Mouse (Mus musculus): ENCODE results near the gene Slc2a9. TPM values are rescaled to one million over a fixed set of nuclear protein-coding genes. Genes with fewer than 3 reads are reported as not detected.

Gene Slc2a9
- polyA plus RNA-seq, 1 experiment = 3.1 TPM

DNA sequence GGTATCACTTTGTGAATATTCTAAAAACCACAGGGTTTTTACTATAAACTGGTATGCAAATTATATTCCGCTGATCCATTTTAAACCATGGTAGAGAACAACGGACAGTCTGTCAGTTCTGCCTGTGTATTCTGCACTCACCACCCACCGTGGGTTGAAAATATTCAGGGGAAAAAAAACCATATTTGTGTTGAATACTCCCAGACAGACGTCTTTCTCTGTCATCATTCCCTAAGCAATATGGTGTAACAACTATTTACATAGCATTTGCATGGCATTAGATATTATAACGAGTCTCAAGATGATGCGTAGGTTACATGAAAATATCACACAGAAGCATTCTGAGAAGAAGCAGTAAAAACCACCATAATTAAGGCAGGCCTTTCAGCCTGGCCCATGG, 84.1 kb downstream of the Slc2a9 start:
- Histone ChIP-seq H3K27ac (ENCODE audit: insufficient read depth, low read length) (no peak overlapping the region), H3K4me3 (ENCODE audit: insufficient read depth, low read length) (no peak overlapping the region), H3K4me1 (ENCODE audit: control insufficient read depth, insufficient read depth, low read length) (no peaks in the 10 kb centered on the region)
- no peak for TF ChIP-seq CTCF (IDR thresholded peaks at IDR 0.05; ENCODE audit: borderline replicate concordance, insufficient read depth, low read length)
- no peak for TF ChIP-seq POLR2A (IDR thresholded peaks at IDR 0.05; ENCODE audit: low read depth, low read length)

DNA sequence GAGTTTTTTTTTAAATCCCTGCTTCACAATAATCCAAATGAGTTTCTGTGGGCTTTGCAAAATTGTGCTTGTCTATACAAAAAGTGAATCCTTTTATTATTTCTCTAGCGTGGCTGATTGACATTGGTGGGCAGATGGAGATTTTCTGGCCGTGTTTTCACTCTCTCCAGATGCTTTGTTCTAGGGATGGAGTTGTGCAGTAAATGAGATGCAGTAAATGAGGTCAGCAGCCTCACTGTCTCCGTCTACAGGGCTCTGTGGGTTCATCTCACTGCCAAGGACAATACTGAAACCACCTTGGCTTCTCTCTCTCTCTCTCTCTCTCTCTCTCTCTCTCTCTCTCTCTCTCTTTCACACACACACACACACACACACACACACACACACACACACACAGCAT, 99.3 kb downstream of the Slc2a9 start:
- H3K27ac ChIP-seq (ENCODE audit: insufficient read depth, low read length) = no peak overlapping the region
- H3K4me3 ChIP-seq (ENCODE audit: insufficient read depth, low read length) = no peak overlapping the region
- TF ChIP-seq POLR2A (IDR thresholded peaks at IDR 0.05; ENCODE audit: low read depth, low read length) (no peak), CTCF (IDR thresholded peaks at IDR 0.05; ENCODE audit: borderline replicate concordance, insufficient read depth, low read length) (no peak)
- H3K4me1 ChIP-seq (ENCODE audit: control insufficient read depth, insufficient read depth, low read length) = no peaks in the 10 kb centered on the region

DNA sequence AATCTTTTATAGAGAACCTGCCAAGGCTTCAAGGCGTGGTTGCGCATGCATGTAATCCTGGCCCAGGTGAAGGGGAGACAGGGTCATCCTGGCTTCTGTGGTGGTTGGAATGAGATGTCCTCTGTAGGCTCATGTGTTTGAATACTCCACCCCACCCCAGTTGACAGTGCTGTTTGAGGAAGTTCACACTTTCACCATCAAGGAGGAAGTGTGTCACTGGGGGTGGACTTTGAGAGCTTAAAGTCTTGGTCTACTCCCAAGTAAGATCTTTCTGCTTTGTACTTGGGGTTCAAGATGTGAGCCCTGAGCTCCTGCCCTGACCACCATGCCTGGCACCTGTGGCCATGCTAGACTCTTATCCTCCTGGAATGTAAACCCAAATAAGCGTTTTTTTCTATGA, 100.7 kb downstream of the Slc2a9 start:
- no peaks in the 10 kb centered on the region for H3K4me1 ChIP-seq (ENCODE audit: control insufficient read depth, insufficient read depth, low read length)
- no peak for TF ChIP-seq CTCF (IDR thresholded peaks at IDR 0.05; ENCODE audit: borderline replicate concordance, insufficient read depth, low read length)
- TF ChIP-seq POLR2A (IDR thresholded peaks at IDR 0.05; ENCODE audit: low read depth, low read length) = no peak
- H3K4me3 ChIP-seq (ENCODE audit: insufficient read depth, low read length) = no peak overlapping the region
- no peak overlapping the region for H3K27ac ChIP-seq (ENCODE audit: insufficient read depth, low read length)

DNA sequence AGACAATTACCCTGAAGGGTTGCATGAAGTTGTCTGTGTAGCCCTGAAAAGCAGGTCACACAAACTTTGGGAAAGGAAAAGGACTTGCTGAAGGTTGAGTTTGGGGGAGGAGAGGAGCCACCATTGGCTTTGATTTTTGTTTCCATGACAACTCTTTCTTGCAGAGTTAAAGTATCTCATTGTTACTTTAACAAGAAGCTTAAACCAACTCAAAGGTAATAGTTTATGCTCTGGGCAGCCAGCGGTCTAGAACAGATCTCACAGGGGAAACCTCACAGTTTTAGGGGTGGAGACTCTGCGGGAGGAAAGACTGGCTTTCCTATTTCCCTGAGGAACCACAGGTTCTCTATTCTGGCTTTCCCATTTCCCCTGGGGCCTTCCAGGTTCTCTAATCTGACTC, 114.1 kb downstream of the Slc2a9 start:
- Histone ChIP-seq H3K27ac (ENCODE audit: insufficient read depth, low read length) (no peak overlapping the region), H3K4me1 (ENCODE audit: control insufficient read depth, insufficient read depth, low read length) (no peaks in the 10 kb centered on the region), H3K4me3 (ENCODE audit: insufficient read depth, low read length) (no peak overlapping the region)
- no peak for TF ChIP-seq POLR2A (IDR thresholded peaks at IDR 0.05; ENCODE audit: low read depth, low read length)
- TF ChIP-seq CTCF (IDR thresholded peaks at IDR 0.05; ENCODE audit: borderline replicate concordance, insufficient read depth, low read length) = no peak

DNA sequence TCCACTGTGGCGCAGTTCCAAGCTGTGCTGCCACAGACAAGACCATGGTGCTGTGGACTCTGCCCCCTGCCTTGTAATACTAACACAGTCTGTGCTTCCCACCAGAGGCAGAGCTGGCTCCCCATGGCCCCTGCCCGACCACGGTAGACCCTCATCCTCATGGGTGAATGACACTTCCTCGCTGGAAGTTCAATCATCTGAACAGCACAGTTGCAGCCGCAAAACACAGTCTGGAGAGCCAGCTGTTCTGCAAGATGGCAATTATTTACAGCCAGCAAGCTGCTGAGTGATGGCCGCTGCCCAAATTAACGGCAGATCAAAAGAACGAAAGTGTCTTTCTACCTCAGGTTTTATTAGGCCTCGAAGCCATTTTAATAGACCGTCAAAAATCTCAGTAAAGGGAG, 114.5 kb downstream of the Slc2a9 start:
- Histone ChIP-seq H3K4me3 (ENCODE audit: insufficient read depth, low read length) (no peak overlapping the region), H3K27ac (ENCODE audit: insufficient read depth, low read length) (no peak overlapping the region), H3K4me1 (ENCODE audit: control insufficient read depth, insufficient read depth, low read length) (no peaks in the 10 kb centered on the region)
- TF ChIP-seq POLR2A (IDR thresholded peaks at IDR 0.05; ENCODE audit: low read depth, low read length) (no peak), CTCF (IDR thresholded peaks at IDR 0.05; ENCODE audit: borderline replicate concordance, insufficient read depth, low read length) (no peak)

DNA sequence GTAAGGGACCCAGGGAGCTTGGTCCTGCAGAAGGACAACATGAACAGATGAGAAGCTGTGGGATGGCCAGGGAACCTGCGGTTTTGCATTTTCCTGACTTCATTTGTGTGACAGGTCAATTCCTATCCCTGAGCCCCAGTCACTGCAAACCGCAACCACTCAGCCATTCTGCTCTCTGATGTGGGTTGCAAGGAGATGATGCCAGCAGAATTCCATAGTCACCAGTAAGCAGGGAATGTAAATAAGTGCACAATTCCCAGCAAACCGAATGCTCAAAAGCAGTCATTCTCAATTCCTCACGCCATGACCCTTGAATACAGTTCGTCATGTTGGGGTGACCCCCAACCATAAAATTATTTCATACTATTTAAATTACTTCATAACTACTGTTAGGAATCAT, 123.0 kb downstream of the Slc2a9 start:
- Histone ChIP-seq H3K4me3 (ENCODE audit: insufficient read depth, low read length) (no peak overlapping the region), H3K27ac (ENCODE audit: insufficient read depth, low read length) (no peak overlapping the region), H3K4me1 (ENCODE audit: control insufficient read depth, insufficient read depth, low read length) (no peaks in the 10 kb centered on the region)
- TF ChIP-seq POLR2A (IDR thresholded peaks at IDR 0.05; ENCODE audit: low read depth, low read length) (no peak), CTCF (IDR thresholded peaks at IDR 0.05; ENCODE audit: borderline replicate concordance, insufficient read depth, low read length) (no peak)

DNA sequence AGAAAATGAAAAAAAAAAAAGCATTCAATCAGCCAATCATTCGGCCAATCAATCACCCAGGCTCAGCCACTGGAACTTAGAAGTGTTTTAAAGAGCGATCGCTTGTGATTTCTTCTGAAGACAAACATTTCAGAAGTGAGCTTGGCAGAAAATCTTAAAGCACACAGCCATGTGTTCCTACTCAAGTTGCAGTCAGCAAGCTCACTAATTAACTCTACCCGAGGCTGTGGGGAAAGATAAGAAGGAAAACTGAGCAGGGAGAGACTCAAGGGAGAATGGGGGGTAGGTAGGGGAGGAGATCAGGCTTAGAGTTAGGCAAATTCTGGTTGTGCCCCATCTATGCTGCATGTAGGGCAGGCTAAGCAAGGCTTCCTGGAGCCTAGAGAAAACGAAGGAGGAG, 130.6 kb downstream of the Slc2a9 start:
- Histone ChIP-seq H3K27ac (ENCODE audit: insufficient read depth, low read length) (no peak overlapping the region), H3K4me3 (ENCODE audit: insufficient read depth, low read length) (no peak overlapping the region), H3K4me1 (ENCODE audit: control insufficient read depth, insufficient read depth, low read length) (peaks cover 4% of the 10 kb centered on the region; the same call in 1 of the 2 replicates)
- TF ChIP-seq POLR2A (IDR thresholded peaks at IDR 0.05; ENCODE audit: low read depth, low read length) (no peak), CTCF (IDR thresholded peaks at IDR 0.05; ENCODE audit: borderline replicate concordance, insufficient read depth, low read length) (no peak)

DNA sequence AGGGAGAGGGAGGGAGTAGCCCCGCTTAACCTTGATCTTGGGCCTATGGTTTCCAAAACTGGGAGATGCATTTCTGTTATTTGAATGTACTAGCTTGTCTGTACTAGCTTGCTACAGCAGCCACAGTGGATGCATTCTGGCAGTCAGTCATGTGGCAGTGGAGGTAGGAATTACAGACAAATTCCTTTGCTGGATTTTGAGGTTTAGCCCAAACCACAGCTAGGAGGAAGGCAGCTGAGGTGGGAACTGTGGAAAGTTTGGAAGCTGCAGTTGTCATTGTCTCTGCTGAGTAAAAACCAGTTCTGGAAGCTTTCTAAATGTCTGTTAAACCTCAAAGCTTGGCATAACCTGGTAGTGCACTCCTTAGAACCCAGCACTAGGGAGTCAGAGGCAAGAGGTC, 131.6 kb downstream of the Slc2a9 start:
- peak overlapping the region; percentile 30; the same call in 1 of the 2 replicates for H3K27ac ChIP-seq (ENCODE audit: insufficient read depth, low read length)
- H3K4me3 ChIP-seq (ENCODE audit: insufficient read depth, low read length) = no peak overlapping the region
- TF ChIP-seq POLR2A (IDR thresholded peaks at IDR 0.05; ENCODE audit: low read depth, low read length) (no peak), CTCF (IDR thresholded peaks at IDR 0.05; ENCODE audit: borderline replicate concordance, insufficient read depth, low read length) (no peak)
- H3K4me1 ChIP-seq (ENCODE audit: control insufficient read depth, insufficient read depth, low read length) = peaks cover 4% of the 10 kb centered on the region

DNA sequence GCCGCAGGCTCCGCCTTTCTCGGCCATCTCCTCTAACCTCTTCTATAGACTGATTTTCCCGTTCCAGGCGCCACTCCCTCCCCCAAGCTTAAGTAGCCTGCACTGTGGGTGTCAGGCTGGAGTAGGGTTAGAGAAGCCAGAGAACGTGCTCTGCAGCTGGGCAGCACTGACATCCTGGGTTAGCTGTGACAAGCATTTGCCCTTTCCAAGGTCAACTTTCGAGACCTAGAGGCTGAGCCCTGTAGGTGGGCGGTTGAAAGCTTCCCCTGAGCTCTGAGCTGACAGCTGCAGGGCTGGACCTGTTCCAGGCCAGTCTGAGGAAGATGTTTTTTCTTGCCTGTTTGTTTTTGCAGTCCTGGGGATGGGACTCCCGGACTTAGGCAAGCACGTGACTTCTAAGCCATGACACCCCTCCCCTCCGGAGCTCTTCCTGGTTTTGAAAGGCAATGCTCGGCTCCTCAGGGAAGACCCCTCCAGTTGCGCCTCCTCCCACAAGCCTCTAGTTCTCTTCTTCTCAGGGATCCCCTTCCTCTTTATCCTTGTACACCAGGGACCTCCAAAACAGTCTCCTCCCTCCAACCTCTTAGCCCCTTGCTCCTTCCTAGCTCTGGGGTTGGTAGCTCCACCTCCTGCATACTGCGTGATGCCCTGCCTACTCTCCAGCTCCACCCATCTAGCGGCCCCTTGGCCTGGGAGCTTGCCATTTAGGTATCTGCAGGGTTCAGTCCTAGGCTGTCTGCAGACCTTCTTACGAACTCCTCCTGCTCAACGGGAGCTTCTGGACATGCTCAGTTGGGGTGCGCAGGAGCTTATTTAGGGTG, 136.1 kb downstream of the Slc2a9 start:
- no peak overlapping the region for H3K4me3 ChIP-seq (ENCODE audit: insufficient read depth, low read length)
- peak overlapping the region; percentile 11; the same call in 1 of the 2 replicates for H3K27ac ChIP-seq (ENCODE audit: insufficient read depth, low read length)
- TF ChIP-seq CTCF (IDR thresholded peaks at IDR 0.05; ENCODE audit: borderline replicate concordance, insufficient read depth, low read length) (no peak), POLR2A (IDR thresholded peaks at IDR 0.05; ENCODE audit: low read depth, low read length) (no peak)
- no peaks in the 10 kb centered on the region; the same call in 1 of the 2 replicates for H3K4me1 ChIP-seq (ENCODE audit: control insufficient read depth, insufficient read depth, low read length)

DNA sequence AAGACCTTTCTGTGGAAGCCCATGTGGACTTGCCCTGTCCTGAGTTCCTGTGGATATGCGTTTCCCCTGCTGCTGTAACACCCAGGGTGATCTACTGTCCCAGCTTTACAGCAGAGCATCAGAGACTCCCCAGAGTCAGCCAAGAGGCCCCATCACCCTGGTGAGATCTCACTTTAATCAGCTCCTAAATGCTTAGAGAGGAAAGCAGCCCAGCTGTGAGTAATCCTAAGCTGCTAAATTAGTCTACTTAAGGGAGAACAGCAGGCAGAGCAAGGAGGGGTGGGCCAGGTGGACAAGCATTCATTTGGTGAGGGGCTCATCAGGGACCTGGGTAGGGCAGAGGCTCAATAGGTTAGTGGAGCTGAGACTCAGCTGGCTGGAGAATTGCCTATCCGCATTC, 137.4 kb downstream of the Slc2a9 start:
- Histone ChIP-seq H3K27ac (ENCODE audit: insufficient read depth, low read length) (no peak overlapping the region), H3K4me1 (ENCODE audit: control insufficient read depth, insufficient read depth, low read length) (no peaks in the 10 kb centered on the region; the same call in 1 of the 2 replicates), H3K4me3 (ENCODE audit: insufficient read depth, low read length) (no peak overlapping the region)
- TF ChIP-seq CTCF (IDR thresholded peaks at IDR 0.05; ENCODE audit: borderline replicate concordance, insufficient read depth, low read length) = no peak
- no peak for TF ChIP-seq POLR2A (IDR thresholded peaks at IDR 0.05; ENCODE audit: low read depth, low read length)
